Mouse (Mus musculus): ENCODE results near the gene Hlcs.

Hlcs gene

GRCm38 (mm10) chr16:94163051-94163450 is 150.3 kb downstream of the Hlcs start:
- DNase-seq (ENCODE audit: low spot score in 2 of 2) = no peak

GRCm38 (mm10) chr16:94162000-94162399 is 151.4 kb downstream of the Hlcs start:
- DNase-seq (ENCODE audit: low spot score in 2 of 2) = no peak

- no peak for DNase-seq (ENCODE audit: low spot score in 2 of 2)
Measured at GRCm38 (mm10) chr16:94157819-94158218, 155.6 kb downstream of the Hlcs start.

DNA sequence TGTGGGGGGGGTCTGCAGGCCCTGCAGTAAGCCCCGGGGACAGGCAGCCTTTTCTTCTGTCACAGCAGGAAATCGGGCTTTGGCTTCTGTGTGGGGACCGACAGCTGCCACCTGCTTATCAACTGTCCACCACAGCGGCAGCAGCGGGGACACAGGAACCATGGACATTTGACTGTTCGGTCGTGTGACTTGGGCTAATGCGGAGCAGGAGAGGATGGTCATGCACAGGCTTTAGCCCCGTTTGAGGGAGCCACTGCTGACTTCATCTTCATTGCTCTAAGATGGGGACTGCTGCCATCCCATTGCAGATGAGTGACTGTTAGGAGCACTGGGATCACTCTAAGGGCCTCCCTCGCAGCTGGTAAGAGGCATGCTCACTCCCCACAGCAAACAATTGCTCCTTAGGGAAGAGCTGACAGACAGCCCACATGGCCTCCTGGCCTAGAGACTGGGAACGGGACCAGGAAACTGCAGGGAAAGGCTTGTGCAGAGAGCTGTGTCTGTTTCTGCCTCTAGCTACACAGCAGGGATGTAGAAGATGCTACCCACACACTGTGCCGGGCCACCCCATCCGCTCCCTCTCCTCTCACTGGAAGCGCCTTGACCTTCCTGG is 158.2 kb downstream of the Hlcs start:
- no peak for DNase-seq (ENCODE audit: low spot score in 2 of 2)

GRCm38 (mm10) chr16:94150125-94151103 is 163.0 kb downstream of the Hlcs start:
- no peak for DNase-seq (ENCODE audit: low spot score in 2 of 2)

DNA sequence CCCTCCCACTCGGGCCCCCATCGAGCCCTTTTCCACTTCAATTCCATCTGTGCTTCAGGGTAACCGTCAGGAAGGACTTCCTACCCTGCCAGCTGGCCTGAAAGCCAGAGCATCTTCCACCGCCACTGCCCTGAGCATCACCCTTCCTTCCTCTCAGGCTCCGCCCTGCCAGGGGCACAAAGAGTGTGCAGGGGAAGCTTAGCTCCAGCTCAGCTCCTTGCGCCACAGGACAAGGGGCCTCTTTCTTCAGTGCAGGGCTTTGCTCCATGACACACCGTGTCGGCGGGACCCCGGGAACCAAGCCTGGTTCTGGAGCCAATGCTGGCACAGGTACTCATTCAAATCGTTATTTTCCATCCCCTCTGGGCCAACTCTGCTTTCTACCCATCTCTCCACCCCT is 165.2 kb downstream of the Hlcs start:
- DNase-seq (ENCODE audit: low spot score in 2 of 2) = no peak

- no peak for DNase-seq (ENCODE audit: low spot score in 2 of 2)
Measured at GRCm38 (mm10) chr16:94143325-94143724, 170.0 kb downstream of the Hlcs start.

GRCm38 (mm10) chr16:94140746-94141145 is 172.6 kb downstream of the Hlcs start:
- no peak for DNase-seq (ENCODE audit: low spot score in 2 of 2)

DNA sequence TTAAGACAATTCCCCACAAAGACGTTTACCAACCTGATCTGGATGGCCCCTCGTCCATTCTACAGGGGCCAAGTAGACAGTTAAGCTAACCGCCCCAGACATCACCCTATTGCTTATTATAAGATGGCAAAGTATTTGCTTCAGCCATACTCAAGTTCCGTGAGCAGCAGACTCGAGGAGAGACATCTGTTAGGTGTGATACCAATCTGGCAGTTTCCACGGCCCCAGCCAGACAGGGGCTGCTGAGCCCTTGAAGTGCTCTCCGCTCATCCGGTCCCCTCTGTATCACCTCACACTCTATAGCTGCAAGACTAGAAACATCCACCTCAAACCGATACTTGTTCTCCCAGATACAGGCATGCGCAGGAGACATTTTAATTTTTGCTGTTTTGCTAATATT is 179.2 kb downstream of the Hlcs start:
- no peak for DNase-seq (ENCODE audit: low spot score in 2 of 2)

- DNase-seq (ENCODE audit: low spot score in 2 of 2) = no peak
Measured at GRCm38 (mm10) chr16:94128236-94128835, 185.0 kb downstream of the Hlcs start.

DNA sequence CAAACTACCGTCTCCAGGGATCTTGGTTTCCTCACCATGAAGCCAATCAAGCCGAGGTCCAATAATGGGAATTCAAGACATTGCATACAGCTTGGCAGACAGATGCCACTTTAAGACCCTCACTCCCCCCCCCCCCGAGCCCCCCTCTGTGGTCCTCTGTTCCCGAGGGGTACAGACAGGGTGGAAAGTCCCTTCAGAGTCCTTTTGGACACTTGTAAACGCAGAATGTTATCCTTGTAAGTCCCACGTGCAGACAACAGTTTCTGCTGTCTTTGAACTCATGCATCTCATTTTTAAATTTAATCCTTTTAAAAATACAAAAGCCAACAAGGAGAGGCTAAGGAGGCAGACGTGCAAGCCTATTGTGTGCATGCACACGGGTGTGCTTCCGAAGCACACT is 187.2 kb downstream of the Hlcs start:
- no peak for DNase-seq (ENCODE audit: low spot score in 2 of 2)

DNA sequence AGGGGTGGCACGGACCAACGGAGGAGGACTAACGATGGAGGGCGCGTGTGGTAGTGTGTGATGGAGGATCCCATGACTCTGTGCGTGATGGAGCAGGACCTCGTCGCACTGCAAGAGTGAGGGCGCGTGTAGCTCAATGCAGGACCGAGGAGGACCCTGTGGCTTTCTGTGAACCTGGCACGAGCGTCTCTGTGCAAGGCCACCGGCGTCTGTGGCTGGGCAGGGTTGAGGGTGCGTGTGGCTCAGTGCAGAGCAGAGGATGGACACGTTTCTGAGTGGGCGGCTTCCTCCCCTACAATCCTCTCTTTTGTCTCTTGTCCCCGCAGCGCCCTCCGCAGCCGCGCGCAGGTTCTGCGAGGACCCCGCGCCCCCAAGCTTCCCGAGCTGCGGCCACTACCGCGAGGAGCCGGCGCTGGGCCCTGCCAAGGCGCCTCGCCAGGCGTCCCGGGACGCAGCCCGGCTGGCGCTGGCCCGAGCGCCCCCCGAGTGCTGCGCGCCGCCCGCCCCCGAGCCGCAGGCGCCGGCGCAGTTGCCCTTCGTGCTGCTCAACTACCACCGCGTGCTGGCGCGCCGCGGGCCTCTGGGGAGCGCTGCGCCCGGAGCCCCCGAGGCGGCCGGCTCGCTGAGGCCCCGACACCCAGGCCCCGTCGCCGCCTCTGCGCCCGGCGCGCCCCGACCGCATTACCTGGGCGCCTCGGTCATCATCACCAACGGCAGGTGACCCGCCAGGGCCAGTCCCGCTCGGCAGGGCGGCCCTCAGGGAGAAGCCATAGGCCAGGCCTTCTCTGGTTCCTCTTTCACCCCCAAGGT is 188.0 kb downstream of the Hlcs start:
- DNase-seq (ENCODE audit: low spot score in 2 of 2) = no peak

DNA sequence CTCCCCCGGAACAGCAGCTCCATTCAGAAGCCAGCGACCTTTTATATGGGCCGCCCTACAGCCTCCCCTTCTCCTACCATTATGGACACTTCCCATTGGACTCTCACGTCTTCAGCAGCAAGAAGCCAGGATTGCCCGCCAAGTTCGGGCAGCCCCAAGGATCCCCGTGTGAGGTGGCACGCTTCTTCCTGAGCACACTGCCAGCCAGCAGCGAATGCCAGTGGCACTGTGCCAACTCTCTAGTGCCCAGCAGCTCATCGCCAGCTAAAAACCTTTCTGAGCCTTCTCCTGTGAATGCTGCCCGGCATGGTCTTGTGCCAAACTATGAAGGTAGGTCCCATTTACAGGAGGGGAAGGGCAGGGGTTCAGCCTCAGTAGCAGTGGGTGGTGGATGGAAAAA is 190.1 kb downstream of the Hlcs start:
- DNase-seq (ENCODE audit: low spot score in 2 of 2) = no peak

- DNase-seq (ENCODE audit: low spot score in 2 of 2) = no peak
Measured at GRCm38 (mm10) chr16:94122347-94122746, 191.0 kb downstream of the Hlcs start.

- no peak for DNase-seq (ENCODE audit: low spot score in 2 of 2)
Measured at GRCm38 (mm10) chr16:94118394-94118793, 195.0 kb downstream of the Hlcs start.

- no peak for DNase-seq (ENCODE audit: low spot score in 2 of 2)
Measured at GRCm38 (mm10) chr16:94117333-94117732, 196.0 kb downstream of the Hlcs start.

DNA sequence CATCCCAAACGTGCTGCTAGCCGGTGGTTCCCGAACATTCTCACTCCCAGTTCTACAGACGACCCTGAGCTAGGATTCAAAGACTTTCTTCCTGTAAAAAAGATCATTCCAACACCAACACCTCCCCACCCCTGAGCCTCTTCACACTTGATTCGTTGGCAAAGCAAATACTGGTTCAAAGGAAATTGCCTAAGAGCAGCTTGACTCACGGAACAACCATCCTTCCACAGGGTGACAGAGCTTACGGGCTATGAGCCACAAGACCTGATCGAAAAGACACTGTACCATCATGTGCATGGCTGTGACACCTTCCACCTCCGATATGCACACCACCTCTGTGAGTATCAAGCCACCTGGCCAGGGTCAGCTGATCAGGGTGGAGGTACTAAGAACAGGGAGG is 198.7 kb downstream of the Hlcs start:
- DNase-seq (ENCODE audit: low spot score in 2 of 2) = no peak

- no peak for DNase-seq (ENCODE audit: low spot score in 2 of 2)
Measured at GRCm38 (mm10) chr16:94113160-94113559, 200.2 kb downstream of the Hlcs start.

DNA sequence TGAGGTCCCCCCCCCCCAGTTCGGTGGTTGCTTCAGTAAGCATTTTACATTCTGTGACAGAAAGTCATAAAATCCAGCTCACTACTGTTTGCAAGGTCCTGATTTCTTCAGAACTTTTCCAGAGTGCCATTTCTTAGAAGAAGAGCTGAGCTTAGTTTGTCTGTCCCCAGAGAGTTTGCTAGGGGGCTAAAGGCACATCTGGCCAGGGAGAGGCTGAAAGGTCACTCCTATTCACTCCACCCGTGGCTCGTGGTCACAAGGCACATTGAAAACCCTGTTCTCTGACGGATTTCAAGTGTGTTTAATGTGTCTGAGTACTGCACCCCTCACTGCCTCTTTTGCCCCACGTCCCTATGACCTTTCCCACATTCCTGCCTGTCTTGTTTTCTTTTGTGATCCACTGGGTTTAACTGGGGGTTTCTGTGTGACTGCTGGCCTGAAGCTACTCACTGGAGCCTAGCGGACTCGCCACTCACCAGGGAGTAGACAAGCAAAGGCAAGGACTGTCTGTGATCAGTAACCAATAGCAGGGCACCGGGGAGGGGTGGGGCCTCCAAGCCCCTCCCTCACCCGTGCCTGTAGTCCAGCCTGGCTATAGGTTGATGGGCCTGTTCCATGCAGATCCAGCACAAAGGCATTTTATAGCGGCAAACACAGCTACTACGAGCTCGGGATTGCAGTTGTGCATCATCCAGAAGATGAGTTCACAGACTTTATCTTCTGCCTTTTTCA is 215.5 kb downstream of the Hlcs start:
- no peak for DNase-seq (ENCODE audit: low spot score in 2 of 2)

DNA sequence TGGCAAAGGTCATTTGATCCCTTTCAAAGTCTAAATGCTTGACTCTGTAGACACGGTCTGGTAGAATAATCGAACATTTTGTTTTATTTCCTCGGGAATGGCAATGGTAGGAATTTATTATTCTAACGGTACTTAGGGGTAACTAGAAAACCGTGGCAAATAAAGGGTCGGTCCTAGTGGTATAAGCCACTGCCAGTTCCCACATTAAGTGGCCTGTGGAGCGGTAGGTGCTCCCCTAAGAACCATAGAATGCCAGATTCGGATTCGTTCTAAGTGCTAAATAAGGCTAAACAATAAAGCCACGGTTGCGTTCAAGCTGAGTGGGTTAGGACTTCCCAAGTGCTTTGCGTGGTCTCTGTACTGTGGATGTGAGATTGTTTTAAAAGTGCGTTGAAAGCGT is 216.9 kb downstream of the Hlcs start:
- no peak for DNase-seq (ENCODE audit: low spot score in 2 of 2)

Data from urinary bladder, adult 18-20 months (tissue).